Mouse (Mus musculus): ENCODE results near the gene Smim4. TPM values are rescaled to one million over a fixed set of nuclear protein-coding genes. Genes with fewer than 3 reads are reported as not detected.

Smim4 gene
- polyA plus RNA-seq, 1 experiment: 25.4 TPM

DNA sequence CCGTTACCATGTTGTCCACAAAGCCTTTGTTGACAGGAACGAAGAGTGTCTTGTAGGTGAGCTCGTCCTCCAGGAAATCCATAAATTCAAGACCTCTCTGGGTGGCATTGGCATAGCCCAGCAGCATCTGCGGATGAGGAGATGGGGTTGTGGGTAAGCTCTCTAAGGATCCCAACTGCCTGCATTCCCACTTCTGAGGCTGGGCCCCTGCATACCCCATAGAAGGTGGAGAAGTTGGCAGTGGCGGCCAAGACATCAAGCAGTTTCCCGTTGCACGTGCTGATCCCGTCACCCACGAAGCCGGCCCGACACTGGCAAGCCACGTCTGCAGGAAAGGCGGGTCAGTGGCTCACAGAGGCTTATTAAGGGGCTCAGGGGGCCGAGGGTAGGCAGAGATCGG lies 11.4 kb upstream of the Smim4 start:
- WGBS: 84% methylated on average over 15 of the region's 15 CpGs
- no peak for DNase-seq (ENCODE audit: low read depth, low spot score)

DNA sequence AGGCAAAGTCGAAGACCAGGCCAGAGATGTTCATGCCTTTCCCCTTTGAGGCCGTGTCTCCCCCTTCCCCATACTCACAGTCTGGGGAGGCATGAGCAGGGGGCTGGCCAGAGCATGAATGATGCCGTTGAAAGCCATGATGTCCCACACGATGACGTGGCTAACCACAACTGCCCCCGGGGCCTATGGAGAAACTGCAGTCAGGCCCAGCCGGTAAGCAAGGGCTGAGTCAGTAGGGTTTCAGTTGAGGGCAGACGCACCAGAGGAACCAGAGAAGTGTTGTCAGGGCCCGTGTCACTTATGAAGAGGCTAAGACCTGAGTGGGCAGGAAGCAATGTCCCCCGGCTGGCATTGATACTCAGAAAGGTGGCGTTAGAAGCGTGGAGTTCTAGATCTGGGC lies 10.9 kb upstream of the Smim4 start:
- no peak for DNase-seq (ENCODE audit: low read depth, low spot score)
- WGBS: 85% methylated on average over 12 of the region's 12 CpGs

- 87% methylated on average over 9 of the region's 9 CpGs for WGBS
Measured at GRCm38 (mm10) chr14:31138897-31139429, 10.2 kb upstream of the Smim4 start.

GRCm38 (mm10) chr14:31138219-31138896 lies 9.6 kb upstream of the Smim4 start:
- 90% methylated on average over 33 of the region's 35 CpGs for WGBS
- DNase-seq (ENCODE audit: low read depth, low spot score): no peak

More at GRCm38 (mm10) chr14:31138897-31139429, 10.2 kb upstream of the Smim4 start:
- no peak for DNase-seq (ENCODE audit: low read depth, low spot score)

DNA sequence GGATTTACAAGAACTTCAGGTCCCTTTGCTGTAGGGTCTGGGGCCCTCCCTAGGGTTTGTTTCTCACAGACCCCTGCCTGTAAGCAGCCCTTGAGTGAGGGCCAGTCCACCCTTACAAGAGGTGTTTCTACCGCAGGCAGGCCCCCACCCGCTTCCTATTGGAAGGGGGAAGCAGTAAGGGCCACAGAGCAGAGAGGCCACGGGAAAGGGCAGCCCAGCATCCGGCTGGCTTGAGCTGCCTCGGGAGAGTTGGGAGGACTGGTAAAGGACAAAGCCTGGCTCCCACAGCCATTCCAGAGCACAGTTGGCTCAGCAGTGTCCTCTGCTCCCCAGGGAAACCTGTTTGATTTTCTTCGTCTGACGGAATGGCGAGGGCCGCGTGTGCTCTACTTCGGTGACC lies 9.0 kb upstream of the Smim4 start:
- no peak for DNase-seq (ENCODE audit: low read depth, low spot score)
- WGBS: 86% methylated on average over 11 of the region's 11 CpGs

GRCm38 (mm10) chr14:31137281-31137595 lies 8.5 kb upstream of the Smim4 start:
- no peak for DNase-seq (ENCODE audit: low read depth, low spot score)

DNA sequence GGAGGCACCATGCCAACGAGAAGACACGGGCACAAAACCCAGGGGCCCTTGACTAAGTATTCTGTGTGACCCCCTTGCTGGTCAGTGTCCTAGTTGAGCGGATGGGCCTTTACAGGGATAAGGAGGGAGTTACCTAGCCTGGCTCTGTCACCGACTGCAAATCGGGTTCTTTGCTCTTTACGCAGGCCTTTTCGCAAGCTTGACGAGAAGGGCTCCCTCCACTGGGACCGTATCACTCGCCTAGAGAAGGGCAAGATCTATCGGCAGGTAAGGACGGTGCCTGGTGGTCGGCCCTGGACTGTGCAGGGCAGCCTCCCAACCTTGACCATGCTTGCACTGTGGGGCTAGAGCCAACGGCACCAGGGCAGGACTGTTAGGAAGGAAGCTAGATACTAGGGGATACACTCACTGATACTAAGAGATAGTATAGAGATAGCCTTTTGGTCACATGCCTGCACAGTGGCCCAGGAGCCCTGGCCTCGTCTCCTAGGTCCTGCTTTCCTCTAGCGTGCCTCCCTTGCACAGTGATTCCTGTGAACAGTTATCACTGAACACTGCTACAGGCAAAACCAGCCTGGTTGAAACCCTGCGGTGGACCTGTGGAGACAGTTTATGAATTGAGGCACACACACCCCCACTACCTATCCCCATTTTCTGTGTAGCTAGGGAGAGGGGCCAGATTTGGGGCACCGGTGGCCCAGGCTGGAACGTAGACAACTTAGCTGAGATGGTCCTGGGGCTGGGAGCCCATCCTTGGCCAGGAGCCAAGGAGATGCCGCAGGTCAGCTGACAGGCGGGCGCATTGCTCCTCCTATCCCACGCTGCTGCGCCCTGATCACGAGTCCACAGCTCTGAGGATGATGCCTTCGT lies 7.9 kb upstream of the Smim4 start:
- WGBS: 88% methylated on average over 26 of the region's 26 CpGs

More at GRCm38 (mm10) chr14:31137281-31137595, 8.5 kb upstream of the Smim4 start:
- 78% methylated on average over 10 of the region's 10 CpGs for WGBS

DNA sequence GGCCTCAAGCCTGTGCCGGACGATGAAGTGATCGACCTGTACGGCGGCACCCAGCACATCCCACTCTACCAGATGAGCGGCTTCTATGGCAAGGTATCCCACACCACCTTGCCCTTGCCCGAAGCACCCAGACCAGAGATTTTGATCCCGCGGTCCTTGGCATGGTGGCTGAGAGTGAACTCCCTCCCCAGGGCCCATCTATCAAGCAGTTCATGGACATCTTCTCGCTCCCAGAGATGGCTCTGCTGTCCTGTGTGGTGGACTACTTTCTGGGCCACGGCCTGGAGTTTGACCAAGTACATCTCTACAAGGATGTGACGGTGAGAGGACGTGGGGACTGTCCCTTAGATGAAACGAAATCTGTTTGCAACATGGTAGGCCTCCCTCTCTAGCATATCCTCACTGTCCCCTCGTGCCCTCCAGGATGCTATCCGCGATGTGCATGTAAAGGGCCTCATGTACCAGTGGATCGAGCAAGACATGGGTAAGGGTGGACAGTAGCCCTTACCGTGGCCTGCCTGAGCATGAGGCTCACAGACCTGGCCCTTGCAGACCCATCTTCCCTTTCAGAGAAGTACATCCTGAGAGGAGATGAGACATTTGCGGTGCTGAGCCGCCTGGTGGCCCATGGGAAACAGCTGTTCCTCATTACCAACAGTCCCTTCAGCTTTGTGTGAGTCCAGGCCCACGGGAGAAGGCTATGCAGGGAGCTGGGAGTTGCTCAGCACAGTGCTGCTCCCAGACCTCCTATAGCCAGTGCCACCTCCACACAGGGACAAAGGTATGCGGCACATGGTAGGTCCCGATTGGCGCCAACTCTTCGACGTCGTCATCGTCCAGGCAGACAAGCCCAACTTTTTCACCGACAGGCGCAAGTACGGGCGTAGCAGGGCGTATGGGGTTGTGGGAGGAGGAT lies 7.0 kb upstream of the Smim4 start:
- DNase-seq (ENCODE audit: low read depth, low spot score): no peak
- WGBS: 95% methylated on average over 34 of the region's 34 CpGs

More for the DNA sequence above, 7.9 kb upstream of the Smim4 start:
- no peak for DNase-seq (ENCODE audit: low read depth, low spot score)

GRCm38 (mm10) chr14:31134015-31135000 lies 5.6 kb upstream of the Smim4 start:
- DNase-seq (ENCODE audit: low read depth, low spot score): no peak
- 83% methylated on average over 25 of the region's 25 CpGs for WGBS

DNA sequence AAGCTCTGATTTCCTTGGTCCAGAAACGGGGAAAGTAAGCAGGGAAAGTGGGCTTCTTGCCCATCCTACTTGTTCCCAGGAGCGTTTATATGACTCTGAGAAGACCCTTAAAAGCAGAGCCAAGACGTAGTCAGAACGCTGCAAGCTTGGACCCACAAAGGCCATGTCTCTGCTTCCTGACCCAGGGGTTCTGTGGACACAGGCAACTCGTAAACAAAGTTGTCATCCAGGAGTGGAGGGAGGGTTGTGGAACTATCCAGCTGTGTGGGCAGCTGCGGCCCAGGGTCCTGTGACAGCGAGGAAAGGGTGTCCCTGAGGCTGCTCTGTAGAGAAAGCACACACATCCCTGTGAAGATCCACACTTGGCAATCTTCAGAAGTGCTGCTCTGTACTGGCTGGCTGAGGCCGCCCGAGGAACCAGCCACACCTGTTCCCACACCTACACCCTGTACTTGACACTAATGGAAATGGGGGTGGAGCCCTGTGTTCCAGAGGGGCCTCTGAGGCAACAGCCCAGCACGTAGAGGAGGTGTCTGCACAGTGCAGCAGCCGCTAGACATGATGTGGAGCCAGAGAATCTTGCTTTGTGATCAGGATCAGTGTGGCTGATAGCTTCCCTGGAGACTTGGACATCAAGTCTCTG lies 4.4 kb upstream of the Smim4 start:
- no peak for DNase-seq (ENCODE audit: low read depth, low spot score)

DNA sequence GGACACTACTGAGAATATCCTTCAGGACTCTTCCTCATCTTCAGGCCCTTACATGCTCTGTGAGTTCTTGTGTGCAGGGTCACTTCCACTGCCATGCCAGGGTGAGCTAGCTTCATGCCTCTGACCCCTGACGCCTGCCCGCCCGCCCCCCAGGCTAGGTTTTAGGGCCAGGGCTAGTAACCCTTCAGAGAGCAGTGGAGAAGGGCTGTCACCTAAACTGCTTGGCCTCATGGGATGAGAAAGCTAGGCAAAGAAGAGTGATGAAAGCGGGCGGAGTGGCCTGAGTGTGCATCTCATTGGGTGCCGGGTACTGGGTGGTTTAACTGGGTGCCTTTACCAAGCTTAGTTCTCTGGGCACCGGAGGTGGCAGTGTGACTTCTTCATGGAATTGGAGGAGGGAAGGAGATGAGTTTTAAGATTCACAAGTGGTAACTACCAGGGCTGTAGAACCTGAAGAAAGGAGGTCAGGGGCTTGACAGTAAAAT lies 3.8 kb upstream of the Smim4 start:
- DNase-seq (ENCODE audit: low read depth, low spot score): no peak
- 86% methylated on average over 7 of the region's 7 CpGs for WGBS

More for the DNA sequence above, 4.4 kb upstream of the Smim4 start:
- 43% methylated on average over 11 of the region's 11 CpGs for WGBS

- 39% methylated on average over 6 of the region's 6 CpGs for WGBS
- DNase-seq (ENCODE audit: low read depth, low spot score): no peak
Measured at GRCm38 (mm10) chr14:31132031-31132430, 3.3 kb upstream of the Smim4 start.

DNA sequence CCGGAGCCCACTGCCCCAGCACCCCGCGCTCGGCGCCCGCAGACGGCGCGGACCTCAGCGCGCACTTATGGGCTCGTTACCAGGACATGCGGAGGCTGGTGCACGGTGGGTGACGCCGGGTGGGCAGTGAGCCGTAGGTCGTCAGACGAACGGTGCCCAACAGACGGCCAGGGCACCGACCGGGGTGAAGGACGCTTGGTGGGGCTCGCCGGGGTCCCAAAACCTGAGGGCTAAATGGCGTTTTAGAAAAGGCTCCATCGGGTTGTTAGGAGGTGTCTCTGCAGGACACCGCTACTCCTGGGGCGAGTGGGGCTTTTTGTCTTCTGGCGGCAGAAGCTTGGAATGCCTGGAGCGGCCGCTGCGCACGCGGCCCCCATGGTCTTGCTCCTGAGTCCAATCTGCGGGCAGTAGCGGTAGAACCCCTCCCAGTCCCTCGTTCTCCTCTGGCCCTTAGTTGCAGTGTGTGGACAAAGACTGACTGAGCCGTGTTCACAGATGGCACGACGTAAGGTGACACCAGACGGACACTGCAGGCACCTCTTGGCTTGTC lies 2.6 kb upstream of the Smim4 start:
- WGBS: 5% methylated on average over 43 of the region's 43 CpGs
- DNase-seq (ENCODE audit: low read depth, low spot score): no peak

GRCm38 (mm10) chr14:31130236-31131220 lies 1.8 kb upstream of the Smim4 start, which contains the start of gene Nt5dc2:
Gene Nt5dc2 (plus strand): TSS chr14:31131053.
- 4% methylated on average over 62 of the region's 63 CpGs for WGBS
- peak; percentile 24 for DNase-seq (ENCODE audit: low read depth, low spot score)

GRCm38 (mm10) chr14:31129326-31130235 lies 825 bp upstream of the Smim4 start:
- no peak for DNase-seq (ENCODE audit: low read depth, low spot score)

More at GRCm38 (mm10) chr14:31129326-31130235, 825 bp upstream of the Smim4 start:
- WGBS: 58% methylated on average over 15 of the region's 15 CpGs

All from large intestine, adult 2 months (tissue).